Mouse (Mus musculus): ENCODE results near the gene Cmtm3. TPM values are rescaled to one million over a fixed set of nuclear protein-coding genes. Genes with fewer than 3 reads are reported as not detected.
A peak's percentile ranks its signal among the peaks of the same experiment; 100 is the strongest.

Gene Cmtm3
- polyA plus RNA-seq, 2 experiments: 176 to 240 TPM

GRCm38 (mm10) chr8:104390245-104390644 lies 51.0 kb downstream of the Cmtm3 start:
- no peak for TF ChIP-seq POLR2A (IDR thresholded peaks at IDR 0.05; ENCODE audit: borderline replicate concordance, extremely low read depth, insufficient read depth, insufficient read length)
- DNase-seq (ENCODE audit: low spot score) (no peak), ATAC-seq (ENCODE audit: low FRiP score, low read depth) (no peak)
- Histone ChIP-seq H3K4me1 (ENCODE audit: control insufficient read depth, insufficient read depth, low read length) (peaks cover 38% of the 10 kb centered on the region), H3K4me2 (replicated peaks; ENCODE audit: low read depth, low read length, severe bottlenecking) (no peak overlapping the region), H3K36me3 (ENCODE audit: control insufficient read depth, insufficient read depth, low read length) (no peaks in the 10 kb centered on the region), H3K9me3 (ENCODE audit: control insufficient read depth, low read length) (no peaks in the 10 kb centered on the region), H3K9ac (ENCODE audit: low read depth, low read length, severe bottlenecking) (no peak overlapping the region), H3K4me3 (replicated peaks; ENCODE audit: low read length) (no peak overlapping the region), H3K27me3 (ENCODE audit: control insufficient read depth, insufficient read depth, low read length) (no peaks in the 10 kb centered on the region), H3K27ac (replicated peaks; ENCODE audit: low read depth, low read length) (no peak overlapping the region)
- 88% methylated on average over 8 of the region's 8 CpGs for WGBS

- Histone ChIP-seq H3K4me1 (ENCODE audit: control insufficient read depth, insufficient read depth, low read length) (peaks cover 16% of the 10 kb centered on the region), H3K27ac (replicated peaks; ENCODE audit: low read depth, low read length) (no peak overlapping the region), H3K4me2 (replicated peaks; ENCODE audit: low read depth, low read length, severe bottlenecking) (no peak overlapping the region), H3K36me3 (ENCODE audit: control insufficient read depth, insufficient read depth, low read length) (no peaks in the 10 kb centered on the region), H3K9ac (ENCODE audit: low read depth, low read length, severe bottlenecking) (no peak overlapping the region), H3K27me3 (ENCODE audit: control insufficient read depth, insufficient read depth, low read length) (no peaks in the 10 kb centered on the region), H3K4me3 (replicated peaks; ENCODE audit: low read length) (no peak overlapping the region), H3K9me3 (ENCODE audit: control insufficient read depth, low read length) (no peaks in the 10 kb centered on the region)
- DNase-seq (ENCODE audit: low spot score) (no peak), ATAC-seq (ENCODE audit: low FRiP score, low read depth) (no peak)
- no peak for TF ChIP-seq POLR2A (IDR thresholded peaks at IDR 0.05; ENCODE audit: borderline replicate concordance, extremely low read depth, insufficient read depth, insufficient read length)
- 87% methylated on average over 7 of the region's 7 CpGs for WGBS
These were observed 53.9 kb downstream of the Cmtm3 start for GRCm38 (mm10) chr8:104393139-104393538.

GRCm38 (mm10) chr8:104393767-104394166 lies 54.6 kb downstream of the Cmtm3 start:
- ATAC-seq (ENCODE audit: low FRiP score, low read depth): no peak
- H3K4me1 ChIP-seq (ENCODE audit: control insufficient read depth, insufficient read depth, low read length): peaks cover 16% of the 10 kb centered on the region
- peak overlapping the region; percentile 84 for H3K4me3 ChIP-seq (replicated peaks; ENCODE audit: low read length)
- H3K27ac ChIP-seq (replicated peaks; ENCODE audit: low read depth, low read length): no peak overlapping the region
- H3K9me3 ChIP-seq (ENCODE audit: control insufficient read depth, low read length): no peaks in the 10 kb centered on the region
- no peak overlapping the region for H3K9ac ChIP-seq (ENCODE audit: low read depth, low read length, severe bottlenecking)
- no peak for TF ChIP-seq POLR2A (IDR thresholded peaks at IDR 0.05; ENCODE audit: borderline replicate concordance, extremely low read depth, insufficient read depth, insufficient read length)
- H3K27me3 ChIP-seq (ENCODE audit: control insufficient read depth, insufficient read depth, low read length): no peaks in the 10 kb centered on the region
- DNase-seq (ENCODE audit: low spot score): no peak
- H3K4me2 ChIP-seq (replicated peaks; ENCODE audit: low read depth, low read length, severe bottlenecking): peak overlapping the region; percentile 90
- H3K36me3 ChIP-seq (ENCODE audit: control insufficient read depth, insufficient read depth, low read length): no peaks in the 10 kb centered on the region
- 69% methylated on average over 6 of the region's 6 CpGs for WGBS

GRCm38 (mm10) chr8:104394801-104395702 lies 55.8 kb downstream of the Cmtm3 start:
- DNase-seq (ENCODE audit: low spot score) (peak; percentile 32), ATAC-seq (ENCODE audit: low FRiP score, low read depth) (peak; percentile 74; the same call in 1 of the 2 replicates)
- Histone ChIP-seq H3K4me1 (ENCODE audit: control insufficient read depth, insufficient read depth, low read length) (peaks cover 16% of the 10 kb centered on the region), H3K4me2 (replicated peaks; ENCODE audit: low read depth, low read length, severe bottlenecking) (peak overlapping the region; percentile 90), H3K27me3 (ENCODE audit: control insufficient read depth, insufficient read depth, low read length) (no peaks in the 10 kb centered on the region), H3K4me3 (replicated peaks; ENCODE audit: low read length) (peak overlapping the region; percentile 84), H3K9ac (ENCODE audit: low read depth, low read length, severe bottlenecking) (peak overlapping the region; percentile 88), H3K9me3 (ENCODE audit: control insufficient read depth, low read length) (no peaks in the 10 kb centered on the region), H3K36me3 (ENCODE audit: control insufficient read depth, insufficient read depth, low read length) (no peaks in the 10 kb centered on the region), H3K27ac (replicated peaks; ENCODE audit: low read depth, low read length) (peak overlapping the region; percentile 68)
- no peak for TF ChIP-seq POLR2A (IDR thresholded peaks at IDR 0.05; ENCODE audit: borderline replicate concordance, extremely low read depth, insufficient read depth, insufficient read length)
- WGBS: 1% methylated on average over 61 of the region's 82 CpGs

- Histone ChIP-seq H3K27ac (replicated peaks; ENCODE audit: low read depth, low read length) (peak within 1 kb of the TSS; percentile 68), H3K4me3 (replicated peaks; ENCODE audit: low read length) (peak within 1 kb of the TSS; percentile 84), H3K4me1 (ENCODE audit: control insufficient read depth, insufficient read depth, low read length) (peaks cover 16% of the 10 kb centered on the region), H3K4me2 (replicated peaks; ENCODE audit: low read depth, low read length, severe bottlenecking) (peak within 1 kb of the TSS; percentile 90), H3K9ac (ENCODE audit: low read depth, low read length, severe bottlenecking) (peak within 1 kb of the TSS; percentile 88), H3K27me3 (ENCODE audit: control insufficient read depth, insufficient read depth, low read length) (no peaks in the 10 kb centered on the region), H3K9me3 (ENCODE audit: control insufficient read depth, low read length) (no peaks in the 10 kb centered on the region), H3K36me3 (ENCODE audit: control insufficient read depth, insufficient read depth, low read length) (no peaks in the 10 kb centered on the region)
- no peak for TF ChIP-seq POLR2A (IDR thresholded peaks at IDR 0.05; ENCODE audit: borderline replicate concordance, extremely low read depth, insufficient read depth, insufficient read length)
- 5% methylated on average over 15 of the region's 54 CpGs for WGBS
- peak; percentile 49 for DNase-seq (ENCODE audit: low spot score)
- peak; percentile 86 for ATAC-seq (ENCODE audit: low FRiP score, low read depth)
These were observed 56.6 kb downstream of the Cmtm3 start, which contains the start of gene Cmtm4 for GRCm38 (mm10) chr8:104395703-104396357. Gene Cmtm4 (minus strand): TSS chr8:104395807.

Other genes with a start within 250 kb of the Cmtm3 start
- 58.0 and 62.1 TPM in 2 replicates for gene Cdh5, start 237.8 kb upstream of the Cmtm3 start, polyA plus RNA-seq (2012; rRNA removed)
- gene Cdh5, start 237.8 kb upstream of the Cmtm3 start, polyA plus RNA-seq (2014; fragmentation: Nextera tagmentation; extraction: Ambion mirVana): 34.1 and 34.6 TPM in 2 replicates
- gene Bean1, start 169.0 kb upstream of the Cmtm3 start, polyA plus RNA-seq (2012; rRNA removed): 4.5 and 6.5 TPM in 2 replicates
- 1.7 and 1.8 TPM in 2 replicates for gene Bean1, start 169.0 kb upstream of the Cmtm3 start, polyA plus RNA-seq (2014; fragmentation: Nextera tagmentation; extraction: Ambion mirVana)
- 18.5 and 20.4 TPM in 2 replicates for gene Tk2, start 90.9 kb upstream of the Cmtm3 start, polyA plus RNA-seq (2012; rRNA removed)
- 19.2 and 20.2 TPM in 2 replicates for gene Tk2, start 90.9 kb upstream of the Cmtm3 start, polyA plus RNA-seq (2014; fragmentation: Nextera tagmentation; extraction: Ambion mirVana)
- gene Cklf, start 88.5 kb upstream of the Cmtm3 start, polyA plus RNA-seq (2012; rRNA removed): 49.2 and 56.0 TPM in 2 replicates
- gene Cklf, start 88.5 kb upstream of the Cmtm3 start, polyA plus RNA-seq (2014; fragmentation: Nextera tagmentation; extraction: Ambion mirVana): 36.9 and 42.2 TPM in 2 replicates
- gene Cmtm2a, start 46.2 kb upstream of the Cmtm3 start, polyA plus RNA-seq (2012; rRNA removed): not detected in 2 replicates
- not detected in 2 replicates for gene Cmtm2a, start 46.2 kb upstream of the Cmtm3 start, polyA plus RNA-seq (2014; fragmentation: Nextera tagmentation; extraction: Ambion mirVana)
- gene Gm45711, start 29.3 kb upstream of the Cmtm3 start, polyA plus RNA-seq (2012; rRNA removed): not detected in 2 replicates
- not detected in 2 replicates for gene Gm45711, start 29.3 kb upstream of the Cmtm3 start, polyA plus RNA-seq (2014; fragmentation: Nextera tagmentation; extraction: Ambion mirVana)
- not detected in 2 replicates for gene Cmtm1, start 29.3 kb upstream of the Cmtm3 start, polyA plus RNA-seq (2012; rRNA removed)
- gene Cmtm1, start 29.3 kb upstream of the Cmtm3 start, polyA plus RNA-seq (2014; fragmentation: Nextera tagmentation; extraction: Ambion mirVana): not detected in 2 replicates
- gene Gm11020, start 17.8 kb upstream of the Cmtm3 start, polyA plus RNA-seq (2012; rRNA removed): not detected in 2 replicates
- gene Gm11020, start 17.8 kb upstream of the Cmtm3 start, polyA plus RNA-seq (2014; fragmentation: Nextera tagmentation; extraction: Ambion mirVana): not detected in 2 replicates
- gene Cmtm2b, start 17.2 kb upstream of the Cmtm3 start, polyA plus RNA-seq (2012; rRNA removed): not detected in 2 replicates
- gene Cmtm2b, start 17.2 kb upstream of the Cmtm3 start, polyA plus RNA-seq (2014; fragmentation: Nextera tagmentation; extraction: Ambion mirVana): not detected in 2 replicates
- gene Cmtm4, start 56.4 kb downstream of the Cmtm3 start, polyA plus RNA-seq (2012; rRNA removed): 18.9 and 21.4 TPM in 2 replicates
- 4.1 and 4.5 TPM in 2 replicates for gene Cmtm4, start 56.4 kb downstream of the Cmtm3 start, polyA plus RNA-seq (2014; fragmentation: Nextera tagmentation; extraction: Ambion mirVana)
- 58.2 and 64.7 TPM in 2 replicates for gene Dync1li2, start 103.6 kb downstream of the Cmtm3 start, polyA plus RNA-seq (2012; rRNA removed)
- gene Dync1li2, start 103.6 kb downstream of the Cmtm3 start, polyA plus RNA-seq (2014; fragmentation: Nextera tagmentation; extraction: Ambion mirVana): 48.8 and 53.5 TPM in 2 replicates
- 0.23 and 0.29 TPM in 2 replicates for gene Terb1, start 170.5 kb downstream of the Cmtm3 start, polyA plus RNA-seq (2012; rRNA removed)
- 0.44 and 0.48 TPM in 2 replicates for gene Terb1, start 170.5 kb downstream of the Cmtm3 start, polyA plus RNA-seq (2014; fragmentation: Nextera tagmentation; extraction: Ambion mirVana)
- 75.7 and 84.2 TPM in 2 replicates for gene Nae1, start 195.2 kb downstream of the Cmtm3 start, polyA plus RNA-seq (2012; rRNA removed)
- 97.1 and 97.8 TPM in 2 replicates for gene Nae1, start 195.2 kb downstream of the Cmtm3 start, polyA plus RNA-seq (2014; fragmentation: Nextera tagmentation; extraction: Ambion mirVana)
- gene Car7, start 195.3 kb downstream of the Cmtm3 start, polyA plus RNA-seq (2012; rRNA removed): 0.53 and 1.0 TPM in 2 replicates
- gene Car7, start 195.3 kb downstream of the Cmtm3 start, polyA plus RNA-seq (2014; fragmentation: Nextera tagmentation; extraction: Ambion mirVana): 0.65 and 0.66 TPM in 2 replicates

Data from limb, embryonic 14.5 days (tissue).